Mouse (Mus musculus): Measurements from ENCODE around the gene Ceacam2. TPM values are rescaled to one million over a fixed set of nuclear protein-coding genes. Genes with fewer than 3 reads are reported as not detected.
"Not testable (repeated sequence)": the region's sequence is repeated elsewhere in the genome, so short reads cannot be mapped to it uniquely, and the experiment has no call there.

Ceacam2 gene
- total RNA-seq, 2 experiments from 2014 or later: 0.95 to 1.1 TPM

- no peak for DNase-seq
These were observed 56.4 kb downstream of the Ceacam2 start for GRCm38 (mm10) chr7:25483133-25483735.

GRCm38 (mm10) chr7:25480791-25481190 lies 58.9 kb downstream of the Ceacam2 start:
- DNase-seq: not testable (repeated sequence)

- peak; percentile 57 for DNase-seq
These were observed 60.2 kb downstream of the Ceacam2 start for GRCm38 (mm10) chr7:25479440-25479839.

GRCm38 (mm10) chr7:25477752-25478093 lies 61.9 kb downstream of the Ceacam2 start:
- not testable (repeated sequence) for DNase-seq

- peak; percentile 58 for DNase-seq
These were observed 62.4 kb downstream of the Ceacam2 start, which contains the start of gene Ceacam1 for GRCm38 (mm10) chr7:25477091-25477751. TSS of gene Ceacam1 (minus strand) at chr7:25477603.

- DNase-seq: not testable (repeated sequence)
These were observed 67.8 kb downstream of the Ceacam2 start for GRCm38 (mm10) chr7:25471821-25472220.

Other genes starting within 250 kb of the Ceacam2 start
- 10 to 100 TPM; 37.5 to 38.4 TPM for gene Pafah1b3, start 241.9 kb downstream of the Ceacam2 start, total RNA-seq (2021)
- gene Prr19, start 238.4 kb downstream of the Ceacam2 start, total RNA-seq (2021): not detected
- not detected for gene Tmem145, start 233.8 kb downstream of the Ceacam2 start, total RNA-seq (2021)
- gene Megf8, start 222.7 kb downstream of the Ceacam2 start, total RNA-seq (2021): 10 to 100 TPM; 26.2 to 29.3 TPM
- not detected for gene Cnfn, start 170.1 kb downstream of the Ceacam2 start, total RNA-seq (2021)
- gene Lipe, start 141.1 kb downstream of the Ceacam2 start, total RNA-seq (2021): 10 to 100 TPM; 20.8 to 22.6 TPM
- gene Cxcl17, start 127.0 kb downstream of the Ceacam2 start, total RNA-seq (2021): not detected
- gene Ceacam1, start 62.3 kb downstream of the Ceacam2 start, total RNA-seq (2021): 1 to 10 TPM; 9.1 to 9.7 TPM
- gene Erich4, start 76.0 kb upstream of the Ceacam2 start, total RNA-seq (2021): not detected
- 10 to 100 TPM; 46.1 to 49.5 TPM for gene Dmac2, start 79.6 kb upstream of the Ceacam2 start, total RNA-seq (2021)
- 1 to 10 TPM; 2.2 to 3.0 TPM for gene B3gnt8, start 86.8 kb upstream of the Ceacam2 start, total RNA-seq (2021)
- gene Bckdha, start 119.1 kb upstream of the Ceacam2 start, total RNA-seq (2021): 10 to 100 TPM; 46.7 to 59.4 TPM
- 10 to 100 TPM; 18.8 to 19.6 TPM for gene Exosc5, start 119.3 kb upstream of the Ceacam2 start, total RNA-seq (2021)
- gene Tmem91, start 135.3 kb upstream of the Ceacam2 start, total RNA-seq (2021): under 1 TPM in 1 of 2 experiments, not detected in 1; 0.56 TPM
- 10 to 100 TPM; 15.5 to 16.4 TPM for gene B9d2, start 140.9 kb upstream of the Ceacam2 start, total RNA-seq (2021)
- 10 to 100 TPM; 40.9 to 42.4 TPM for gene Tgfb1, start 147.1 kb upstream of the Ceacam2 start, total RNA-seq (2021)
- 10 to 100 TPM; 42.9 to 44.9 TPM for gene Ccdc97, start 179.2 kb upstream of the Ceacam2 start, total RNA-seq (2021)
- 100 to 1,000 TPM; 147 to 149 TPM for gene Hnrnpul1, start 214.9 kb upstream of the Ceacam2 start, total RNA-seq (2021)
- 10 to 100 TPM; 79.5 to 90.3 TPM for gene Axl, start 248.8 kb upstream of the Ceacam2 start, total RNA-seq (2021)

Data from heart, postnatal 4 days (tissue).